Mouse (Mus musculus): ENCODE measurements around the gene Gm20517. TPM values are rescaled to one million over a fixed set of nuclear protein-coding genes. Genes with fewer than 3 reads are reported as not detected.

Gm20517 gene
- polyA plus RNA-seq, 1 experiment from 2014 or later, result 1.3 TPM

DNA sequence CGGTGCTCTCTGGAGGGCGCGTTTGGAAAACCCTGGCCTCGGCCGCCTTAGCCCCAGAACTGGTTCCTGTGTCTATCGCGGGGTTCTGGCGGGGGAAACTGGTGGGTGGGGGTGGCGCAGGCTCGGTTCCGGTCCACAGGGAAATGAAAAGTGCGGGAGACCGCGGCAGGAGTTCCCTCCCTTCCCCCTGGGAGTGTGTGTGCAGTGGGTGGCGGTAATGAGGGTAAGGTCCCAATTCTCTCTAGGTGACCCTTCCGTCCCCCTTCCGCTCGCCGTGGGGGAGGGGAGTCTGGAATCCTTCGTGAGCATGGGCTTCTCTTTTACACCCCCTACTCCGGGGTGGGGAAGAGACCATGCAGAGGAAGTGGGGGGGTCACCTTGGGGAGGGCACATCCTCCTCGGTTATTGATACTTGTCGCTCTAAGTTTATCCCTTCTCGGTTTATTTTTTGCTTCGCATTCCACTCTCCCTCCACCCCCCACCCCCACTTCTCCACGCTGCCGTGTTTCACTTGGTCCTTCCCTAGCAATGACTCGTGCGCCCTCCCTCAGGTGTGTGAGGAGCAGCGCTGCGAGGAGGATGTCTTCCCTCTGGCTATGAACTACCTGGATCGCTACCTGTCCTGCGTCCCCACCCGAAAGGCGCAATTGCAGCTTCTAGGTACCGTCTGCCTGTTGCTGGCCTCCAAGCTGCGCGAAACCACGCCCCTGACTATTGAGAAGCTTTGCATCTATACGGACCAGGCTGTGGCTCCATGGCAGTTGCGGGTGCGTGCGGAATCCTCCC lies 17.0 kb upstream of the Gm20517 start:
- H3K9me3 ChIP-seq (ENCODE audit: control insufficient read depth, low read length), result no peaks in the 10 kb centered on the region
- no peaks in the 10 kb centered on the region for H3K27me3 ChIP-seq (ENCODE audit: control insufficient read depth, insufficient read depth, low read length)
- WGBS, result under 1% methylated on average over 40 of the region's 43 CpGs
- DNase-seq (ENCODE audit: low spot score) (peak; percentile 65), ATAC-seq (ENCODE audit: insufficient number of reproducible peaks, low FRiP score, low TSS enrichment, low read depth) (no peak)
- peaks cover 8% of the 10 kb centered on the region; the same call in 1 of the 2 replicates for H3K36me3 ChIP-seq (ENCODE audit: control insufficient read depth, insufficient read depth, low read length)
- H3K4me1 ChIP-seq (ENCODE audit: control insufficient read depth, insufficient read depth, low read length), result peaks cover 26% of the 10 kb centered on the region
- peak overlapping the region; percentile 92 for H3K4me3 ChIP-seq (ENCODE audit: low read depth, low read length)
- H3K27ac ChIP-seq (replicated peaks; ENCODE audit: low read depth, low read length), result peak overlapping the region; percentile 91
- peak overlapping the region; percentile 89 for H3K9ac ChIP-seq (ENCODE audit: low read length)
- H3K4me2 ChIP-seq (ENCODE audit: low read depth, severe bottlenecking), result peak overlapping the region; percentile 87

DNA sequence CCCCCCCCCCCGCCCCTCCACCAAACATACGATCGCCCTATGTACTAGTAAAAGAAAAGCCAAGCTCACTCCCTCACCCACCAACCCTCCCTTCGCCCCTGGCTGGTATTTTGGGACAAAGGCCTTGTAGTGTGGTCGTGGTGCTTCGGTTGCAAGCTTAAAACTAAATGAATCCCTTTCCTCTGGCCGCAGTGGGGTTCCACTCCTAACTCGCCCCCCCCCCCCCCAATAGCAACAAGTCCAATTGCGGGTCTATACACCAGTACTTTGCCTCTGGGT lies 16.5 kb upstream of the Gm20517 start:
- Histone ChIP-seq H3K4me1 (ENCODE audit: control insufficient read depth, insufficient read depth, low read length) (peaks cover 26% of the 10 kb centered on the region), H3K4me2 (ENCODE audit: low read depth, severe bottlenecking) (peak overlapping the region; percentile 87), H3K36me3 (ENCODE audit: control insufficient read depth, insufficient read depth, low read length) (peaks cover 8% of the 10 kb centered on the region; the same call in 1 of the 2 replicates), H3K9ac (ENCODE audit: low read length) (peak overlapping the region; percentile 89), H3K27me3 (ENCODE audit: control insufficient read depth, insufficient read depth, low read length) (no peaks in the 10 kb centered on the region), H3K9me3 (ENCODE audit: control insufficient read depth, low read length) (no peaks in the 10 kb centered on the region), H3K27ac (replicated peaks; ENCODE audit: low read depth, low read length) (peak overlapping the region; percentile 91), H3K4me3 (ENCODE audit: low read depth, low read length) (peak overlapping the region; percentile 92)
- peak; percentile 65 for DNase-seq (ENCODE audit: low spot score)
- ATAC-seq (ENCODE audit: insufficient number of reproducible peaks, low FRiP score, low TSS enrichment, low read depth), result no peak
- WGBS, result 0% methylated on average over 8 of the region's 9 CpGs

DNA sequence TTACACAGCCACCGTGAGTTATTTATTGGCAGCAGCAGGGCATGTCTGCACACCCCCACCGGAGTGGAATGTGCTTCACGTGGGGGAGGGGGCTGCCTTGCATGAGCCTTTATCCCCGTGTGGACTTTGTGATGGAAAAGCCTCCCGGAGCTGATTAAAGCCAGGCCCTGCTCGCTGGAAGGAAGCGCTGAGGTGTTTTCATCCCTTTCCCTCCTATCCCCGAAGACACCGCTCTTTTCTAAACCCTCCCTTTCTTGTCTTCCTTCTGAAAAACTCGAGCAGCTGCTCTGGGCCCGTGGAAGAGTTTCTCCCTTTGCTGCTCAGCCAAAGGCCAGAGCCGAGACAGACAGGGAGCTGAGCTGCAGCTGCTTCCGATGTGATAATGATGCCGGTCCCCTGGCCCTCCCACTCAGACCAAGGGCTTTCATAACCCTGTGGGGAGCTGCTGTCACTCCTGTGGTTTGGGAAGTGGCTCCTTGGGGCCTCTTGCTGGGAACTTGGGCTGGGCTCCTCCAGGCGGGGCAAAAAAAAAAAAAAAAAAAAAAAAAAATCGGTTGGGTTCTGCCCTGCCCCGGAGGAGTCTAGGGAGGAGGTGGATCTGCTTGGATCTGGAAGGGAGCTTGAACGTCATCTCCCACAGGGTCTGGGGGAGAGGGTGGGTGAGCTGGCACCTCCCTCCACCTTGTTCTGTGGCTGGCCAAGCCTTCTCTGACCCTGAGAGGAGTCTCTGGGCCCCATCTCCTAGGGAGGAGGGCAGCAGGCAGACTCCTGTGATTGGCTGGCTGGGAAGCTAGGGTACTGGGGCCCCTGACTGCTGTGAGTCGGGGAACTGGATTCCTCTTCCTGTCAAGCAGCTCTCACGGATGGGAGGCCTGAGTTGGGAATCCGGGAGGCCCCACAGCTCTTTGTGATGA lies 15.9 kb upstream of the Gm20517 start:
- Histone ChIP-seq H3K4me2 (ENCODE audit: low read depth, severe bottlenecking) (peak overlapping the region; percentile 87), H3K27me3 (ENCODE audit: control insufficient read depth, insufficient read depth, low read length) (no peaks in the 10 kb centered on the region), H3K4me1 (ENCODE audit: control insufficient read depth, insufficient read depth, low read length) (peaks cover 26% of the 10 kb centered on the region), H3K9ac (ENCODE audit: low read length) (peak overlapping the region; percentile 89), H3K9me3 (ENCODE audit: control insufficient read depth, low read length) (no peaks in the 10 kb centered on the region), H3K4me3 (ENCODE audit: low read depth, low read length) (peak overlapping the region; percentile 92), H3K36me3 (ENCODE audit: control insufficient read depth, insufficient read depth, low read length) (peaks cover 8% of the 10 kb centered on the region; the same call in 1 of the 2 replicates), H3K27ac (replicated peaks; ENCODE audit: low read depth, low read length) (peak overlapping the region; percentile 91)
- ATAC-seq (ENCODE audit: insufficient number of reproducible peaks, low FRiP score, low TSS enrichment, low read depth) (peak; percentile 69), DNase-seq (ENCODE audit: low spot score) (peak; percentile 79)
- 1% methylated on average over 21 of the region's 21 CpGs for WGBS

DNA sequence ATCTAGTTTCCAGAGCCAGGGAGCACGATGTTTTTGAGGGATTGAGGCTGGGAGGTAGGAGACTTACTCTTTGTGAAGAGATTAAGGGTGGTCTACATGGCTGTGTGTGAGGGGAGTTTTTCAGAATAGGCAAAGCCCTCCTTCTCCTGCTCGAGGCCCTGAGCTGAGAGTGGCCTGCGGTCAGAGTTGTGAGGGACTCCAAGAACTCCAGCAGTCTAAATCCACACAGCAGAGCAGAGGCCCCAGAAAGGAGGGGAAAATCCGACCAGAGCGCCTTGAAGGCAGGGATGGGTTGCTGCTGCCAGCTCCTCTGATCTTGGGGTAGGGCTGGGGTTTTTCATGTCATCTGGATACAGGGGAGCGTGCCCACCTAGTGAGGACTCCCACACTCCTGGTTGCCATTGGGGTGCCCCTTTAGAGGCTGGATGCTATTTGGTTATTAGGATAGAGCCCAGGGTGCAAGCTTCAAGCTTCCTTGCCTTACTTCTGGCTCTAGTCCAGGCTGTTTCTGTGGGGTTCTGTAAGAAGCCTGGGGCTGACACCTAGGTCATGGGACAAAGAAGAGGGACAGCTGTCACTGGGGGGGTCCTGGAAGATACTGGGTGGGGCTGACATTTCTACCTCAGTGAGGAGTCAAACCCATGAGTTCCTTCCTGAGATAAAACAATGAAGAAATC lies 15.1 kb upstream of the Gm20517 start:
- peaks cover 11% of the 10 kb centered on the region; the same call in 1 of the 2 replicates for H3K36me3 ChIP-seq (ENCODE audit: control insufficient read depth, insufficient read depth, low read length)
- WGBS, result 26% methylated on average over 6 of the region's 6 CpGs
- DNase-seq (ENCODE audit: low spot score) (no peak), ATAC-seq (ENCODE audit: insufficient number of reproducible peaks, low FRiP score, low TSS enrichment, low read depth) (no peak)
- H3K27me3 ChIP-seq (ENCODE audit: control insufficient read depth, insufficient read depth, low read length), result no peaks in the 10 kb centered on the region
- peak overlapping the region; percentile 89 for H3K9ac ChIP-seq (ENCODE audit: low read length)
- no peaks in the 10 kb centered on the region for H3K9me3 ChIP-seq (ENCODE audit: control insufficient read depth, low read length)
- peak overlapping the region; percentile 87 for H3K4me2 ChIP-seq (ENCODE audit: low read depth, severe bottlenecking)
- peak overlapping the region; percentile 91 for H3K27ac ChIP-seq (replicated peaks; ENCODE audit: low read depth, low read length)
- H3K4me3 ChIP-seq (ENCODE audit: low read depth, low read length), result peak overlapping the region; percentile 92
- H3K4me1 ChIP-seq (ENCODE audit: control insufficient read depth, insufficient read depth, low read length), result peaks cover 26% of the 10 kb centered on the region

DNA sequence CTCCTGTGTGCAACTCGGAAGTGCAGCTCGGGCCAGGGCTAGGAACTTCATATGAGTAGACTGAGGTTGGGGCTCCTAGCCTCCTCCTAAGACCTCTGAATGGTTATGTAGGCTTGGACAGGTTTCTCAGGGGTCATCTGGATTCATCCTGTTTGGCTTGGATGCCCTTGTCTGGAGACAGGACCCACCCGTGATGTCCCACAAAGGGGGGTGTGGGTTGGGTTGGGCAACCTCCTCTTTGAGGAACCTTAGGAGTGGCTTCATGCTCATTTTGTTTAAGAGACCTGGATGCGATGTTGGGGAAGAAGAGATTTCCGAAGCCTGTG lies 14.6 kb upstream of the Gm20517 start:
- Histone ChIP-seq H3K4me2 (ENCODE audit: low read depth, severe bottlenecking) (peak overlapping the region; percentile 87), H3K4me3 (ENCODE audit: low read depth, low read length) (no peak overlapping the region; the same call in 1 of the 2 replicates), H3K9ac (ENCODE audit: low read length) (peak overlapping the region; percentile 89), H3K36me3 (ENCODE audit: control insufficient read depth, insufficient read depth, low read length) (peaks cover 14% of the 10 kb centered on the region; the same call in 1 of the 2 replicates), H3K27ac (replicated peaks; ENCODE audit: low read depth, low read length) (peak overlapping the region; percentile 91; the same call in 1 of the 2 replicates), H3K9me3 (ENCODE audit: control insufficient read depth, low read length) (no peaks in the 10 kb centered on the region), H3K4me1 (ENCODE audit: control insufficient read depth, insufficient read depth, low read length) (peaks cover 26% of the 10 kb centered on the region), H3K27me3 (ENCODE audit: control insufficient read depth, insufficient read depth, low read length) (no peaks in the 10 kb centered on the region)
- WGBS, result 69% methylated on average over 5 of the region's 5 CpGs
- ATAC-seq (ENCODE audit: insufficient number of reproducible peaks, low FRiP score, low TSS enrichment, low read depth) (no peak), DNase-seq (ENCODE audit: low spot score) (no peak)

DNA sequence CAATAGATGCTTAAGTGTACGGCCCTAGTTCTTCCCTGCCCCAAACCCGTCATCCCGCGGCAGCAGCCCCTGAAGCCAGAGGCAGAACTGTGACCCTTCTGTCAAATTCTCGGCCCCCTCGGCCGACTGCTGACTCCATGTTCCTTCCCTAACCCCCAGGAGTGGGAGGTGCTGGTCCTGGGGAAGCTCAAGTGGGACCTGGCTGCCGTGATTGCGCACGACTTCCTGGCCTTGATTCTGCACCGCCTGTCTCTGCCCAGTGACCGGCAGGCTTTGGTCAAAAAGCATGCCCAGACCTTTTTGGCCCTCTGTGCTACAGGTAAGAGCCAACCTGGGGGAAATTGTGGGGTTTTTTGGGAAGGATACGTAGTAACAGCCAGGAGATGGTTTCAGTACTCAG lies 14.1 kb upstream of the Gm20517 start:
- Histone ChIP-seq H3K4me3 (ENCODE audit: low read depth, low read length) (no peak overlapping the region), H3K36me3 (ENCODE audit: control insufficient read depth, insufficient read depth, low read length) (peaks cover 14% of the 10 kb centered on the region; the same call in 1 of the 2 replicates)
- no peak for ATAC-seq (ENCODE audit: insufficient number of reproducible peaks, low FRiP score, low TSS enrichment, low read depth)

DNA sequence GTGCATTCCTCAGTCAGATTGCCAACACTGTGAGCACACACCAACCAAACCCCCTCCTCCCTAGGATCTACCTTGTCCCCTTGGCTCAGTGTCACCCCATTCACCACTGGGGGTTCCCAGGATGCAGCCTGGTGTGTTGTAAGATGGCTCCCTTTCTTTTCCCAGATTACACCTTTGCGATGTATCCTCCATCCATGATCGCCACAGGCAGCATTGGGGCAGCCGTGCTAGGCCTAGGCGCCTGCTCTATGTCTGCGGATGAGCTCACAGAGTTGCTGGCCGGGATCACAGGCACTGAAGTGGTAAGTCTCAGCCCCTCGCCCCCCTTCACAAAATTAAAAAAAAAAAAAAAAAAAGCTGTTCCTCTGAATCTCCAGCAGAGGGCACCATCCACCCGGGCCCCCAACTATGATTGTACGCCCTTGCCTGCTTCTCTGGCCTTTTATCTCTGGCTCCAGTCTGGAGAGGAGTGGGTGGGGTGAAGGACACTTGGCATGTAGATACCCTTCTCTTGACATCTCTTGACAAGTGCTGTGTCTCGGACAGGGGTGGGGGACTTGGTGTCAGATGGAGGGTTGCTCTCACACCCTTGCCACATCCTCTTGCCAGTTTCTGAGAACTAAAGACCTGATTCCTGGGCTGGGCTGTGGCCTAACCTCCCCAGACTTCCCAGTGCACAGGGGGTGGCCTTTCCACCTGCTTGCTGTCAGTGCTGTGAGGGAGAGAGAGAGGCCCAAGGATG lies 13.4 kb upstream of the Gm20517 start:
- peak; percentile 62 for DNase-seq (ENCODE audit: low spot score)
- H3K4me2 ChIP-seq (ENCODE audit: low read depth, severe bottlenecking), result no peak overlapping the region
- peaks cover 24% of the 10 kb centered on the region for H3K4me1 ChIP-seq (ENCODE audit: control insufficient read depth, insufficient read depth, low read length)
- no peak overlapping the region for H3K27ac ChIP-seq (replicated peaks; ENCODE audit: low read depth, low read length)
- H3K9me3 ChIP-seq (ENCODE audit: control insufficient read depth, low read length), result no peaks in the 10 kb centered on the region
- peaks cover 14% of the 10 kb centered on the region; the same call in 1 of the 2 replicates for H3K36me3 ChIP-seq (ENCODE audit: control insufficient read depth, insufficient read depth, low read length)
- ATAC-seq (ENCODE audit: insufficient number of reproducible peaks, low FRiP score, low TSS enrichment, low read depth), result no peak
- no peak overlapping the region for H3K9ac ChIP-seq (ENCODE audit: low read length)
- 34% methylated on average over 10 of the region's 10 CpGs for WGBS
- no peak overlapping the region for H3K4me3 ChIP-seq (ENCODE audit: low read depth, low read length)
- H3K27me3 ChIP-seq (ENCODE audit: control insufficient read depth, insufficient read depth, low read length), result no peaks in the 10 kb centered on the region

More for the DNA sequence above, 14.1 kb upstream of the Gm20517 start:
- Histone ChIP-seq H3K4me1 (ENCODE audit: control insufficient read depth, insufficient read depth, low read length) (peaks cover 26% of the 10 kb centered on the region), H3K4me2 (ENCODE audit: low read depth, severe bottlenecking) (peak overlapping the region; percentile 87), H3K27me3 (ENCODE audit: control insufficient read depth, insufficient read depth, low read length) (no peaks in the 10 kb centered on the region), H3K9me3 (ENCODE audit: control insufficient read depth, low read length) (no peaks in the 10 kb centered on the region), H3K27ac (replicated peaks; ENCODE audit: low read depth, low read length) (peak overlapping the region; percentile 47; the same call in 1 of the 2 replicates), H3K9ac (ENCODE audit: low read length) (peak overlapping the region; percentile 37; the same call in 1 of the 2 replicates)
- WGBS, result 64% methylated on average over 13 of the region's 13 CpGs
- DNase-seq (ENCODE audit: low spot score), result no peak

All from limb, embryonic 11.5 days (tissue).